Mouse (Mus musculus) fat pad, adult 2 months (tissue): ENCODE data around the gene Trp73.

Source experiments
- DNase-seq: peaks from one replicate; pipeline ENCODE4 v3.0.0-alpha.2; 2011; ENCODE audit warnings: low read depth, low spot score; ENCODE audit errors: extremely low read depth

Gene Trp73

DNA sequence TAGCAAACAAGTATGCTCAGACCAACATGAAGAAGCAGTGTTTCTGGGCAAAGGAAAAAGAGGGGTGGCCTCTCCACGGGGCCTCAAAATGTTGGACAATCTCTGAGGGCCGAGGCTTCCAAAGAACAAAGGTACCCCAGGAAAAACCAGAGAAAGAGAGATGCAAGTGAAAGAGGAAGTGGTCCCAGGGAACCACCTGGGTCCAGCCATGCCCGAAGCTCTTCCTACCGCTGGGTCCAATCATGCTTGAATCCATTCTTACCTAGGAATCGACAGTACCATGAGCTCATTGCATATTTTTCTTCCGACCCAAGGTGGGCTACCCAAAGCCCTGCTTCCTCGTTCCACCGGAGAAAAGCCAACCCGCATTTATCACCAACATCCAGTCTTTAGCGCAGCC, 36.1 kb downstream of the Trp73 start:
- no peak for DNase-seq

DNA sequence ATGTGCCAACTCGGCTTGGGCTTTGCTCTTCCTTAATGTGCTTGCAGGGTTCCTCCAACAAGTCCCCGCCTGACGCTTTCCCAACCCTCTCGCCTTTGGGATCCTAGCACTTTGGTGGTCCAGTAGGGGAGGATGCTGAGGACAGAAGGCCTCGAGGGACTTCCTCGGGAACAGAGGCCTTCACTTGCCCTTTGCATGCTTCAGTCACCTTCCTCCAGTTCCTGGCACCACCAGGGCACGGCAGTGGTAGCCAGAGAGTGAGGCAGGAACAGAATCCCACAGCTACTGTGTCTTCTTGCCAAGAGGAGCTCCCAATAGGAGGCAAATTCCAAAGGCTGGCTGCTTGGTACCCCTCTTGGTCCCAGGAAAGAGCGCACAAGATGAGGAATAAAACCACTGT, 36.6 kb downstream of the Trp73 start:
- no peak for DNase-seq

DNA sequence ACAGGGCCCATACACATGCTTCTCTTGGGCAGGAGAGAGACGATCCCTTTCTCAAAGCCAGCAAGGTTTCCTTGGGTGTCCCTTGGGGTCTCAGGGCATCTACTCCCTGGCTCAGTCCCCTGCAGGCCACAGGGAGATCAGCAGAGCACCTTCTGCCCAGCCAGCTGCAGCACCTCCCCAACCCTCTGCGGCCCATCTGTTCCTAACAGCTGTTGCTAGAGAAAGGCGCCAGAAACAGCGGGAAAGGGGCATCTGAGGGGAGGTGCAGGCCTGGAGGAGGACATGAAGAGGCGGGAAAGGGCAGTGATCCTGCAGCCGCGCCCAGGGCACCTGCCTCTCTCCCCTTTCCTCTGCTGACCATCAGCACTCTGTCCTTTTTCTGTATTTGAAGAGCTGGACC, 40.6 kb downstream of the Trp73 start:
- DNase-seq, result no peak

DNA sequence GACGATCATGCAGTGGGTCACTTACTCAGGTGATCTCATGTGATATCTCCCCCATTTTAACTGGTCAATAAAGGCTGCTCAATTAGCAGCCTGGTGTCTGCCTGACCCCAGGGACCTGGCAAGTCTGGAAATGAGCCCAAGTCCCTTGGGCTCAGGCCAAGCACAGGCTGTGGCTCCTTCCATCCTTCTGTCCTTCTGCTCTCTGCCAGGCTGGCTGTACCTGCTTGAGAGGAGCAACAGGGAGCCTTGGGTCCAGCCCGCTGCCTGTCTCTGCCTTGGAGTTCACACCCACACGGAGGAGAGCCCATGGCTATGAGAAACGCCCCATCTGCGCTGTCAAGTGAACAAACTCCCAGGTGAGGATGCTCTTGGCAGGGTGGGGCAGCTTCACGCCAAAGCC, 43.9 kb downstream of the Trp73 start:
- DNase-seq, result no peak

DNA sequence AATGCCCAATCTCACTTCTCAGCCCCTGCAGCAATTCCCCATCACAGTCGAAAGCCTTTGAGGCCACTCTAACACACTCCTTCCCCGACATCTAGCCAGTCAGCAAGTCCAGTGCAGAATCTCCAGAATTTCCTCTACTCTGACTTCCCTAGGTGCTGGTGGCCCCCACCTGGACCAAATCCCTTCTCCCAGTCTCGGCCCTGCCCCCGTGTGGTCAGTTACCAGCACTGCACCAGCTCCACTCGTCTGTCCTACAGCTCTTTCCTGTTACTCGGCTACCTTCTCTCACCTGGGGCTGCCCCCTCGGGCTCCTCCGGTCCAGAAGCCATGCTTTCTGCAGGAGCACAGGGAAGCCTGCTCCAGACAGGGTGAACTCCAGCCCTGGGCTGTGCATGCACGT, 46.8 kb downstream of the Trp73 start:
- DNase-seq, result no peak

DNA sequence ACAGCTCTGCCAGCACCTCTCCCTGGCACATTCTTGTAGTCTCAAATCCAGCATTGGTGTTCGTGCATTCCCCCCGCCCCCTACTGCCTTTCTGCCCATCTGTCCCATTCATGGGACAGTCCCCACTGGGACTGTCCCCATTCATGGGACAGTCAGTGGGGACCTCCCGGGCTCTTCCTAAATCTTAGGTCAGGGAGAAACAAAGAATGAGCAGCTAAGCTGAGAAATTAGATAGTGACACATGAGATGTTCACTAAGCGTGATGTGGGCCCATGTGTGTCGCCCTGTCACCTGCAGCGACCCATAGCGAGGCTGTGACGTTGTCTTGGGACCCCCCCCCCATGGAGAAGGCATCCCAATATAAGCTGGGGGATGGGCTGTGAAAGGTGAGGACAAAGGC, 48.7 kb downstream of the Trp73 start:
- no peak for DNase-seq

DNA sequence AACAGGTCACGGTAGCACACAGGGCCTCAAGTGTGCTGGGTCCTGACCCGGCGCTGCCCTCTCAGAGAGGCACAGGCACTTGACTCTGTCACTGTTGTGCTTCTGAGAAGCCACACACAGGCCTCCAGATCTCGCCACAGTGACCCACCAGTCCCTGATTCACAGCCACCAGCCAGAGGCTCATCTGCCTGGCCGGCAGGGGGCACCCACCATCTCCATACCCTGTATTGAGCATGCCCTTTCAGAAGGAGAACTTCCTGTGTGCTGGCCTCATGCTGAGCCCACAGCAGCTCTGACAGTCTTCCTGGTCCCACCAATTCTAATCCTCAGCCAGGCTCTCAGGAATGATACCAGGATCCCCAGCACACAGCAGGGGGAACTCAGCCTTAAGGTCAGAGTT, 50.8 kb downstream of the Trp73 start:
- DNase-seq, result no peak

DNA sequence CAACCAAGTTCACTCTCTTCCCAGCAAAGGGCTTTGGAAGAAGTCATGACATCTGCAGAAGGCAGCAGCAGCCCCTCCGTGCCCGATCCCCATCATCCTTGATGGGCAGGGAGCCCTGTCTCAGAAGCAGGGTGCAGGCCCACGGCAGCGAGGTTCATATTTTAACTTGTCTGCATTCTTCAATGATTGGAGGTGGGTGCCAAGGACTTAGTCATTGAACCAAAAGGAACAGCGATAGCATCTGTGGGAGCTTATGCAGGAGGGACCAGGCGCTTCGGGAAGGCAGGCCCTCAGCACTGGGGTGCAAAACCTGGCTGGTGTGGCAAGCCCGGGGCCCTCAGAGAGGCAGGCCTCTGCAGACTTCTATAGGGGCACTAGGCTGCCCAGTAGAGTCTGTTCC, 53.6 kb downstream of the Trp73 start:
- no peak for DNase-seq

DNA sequence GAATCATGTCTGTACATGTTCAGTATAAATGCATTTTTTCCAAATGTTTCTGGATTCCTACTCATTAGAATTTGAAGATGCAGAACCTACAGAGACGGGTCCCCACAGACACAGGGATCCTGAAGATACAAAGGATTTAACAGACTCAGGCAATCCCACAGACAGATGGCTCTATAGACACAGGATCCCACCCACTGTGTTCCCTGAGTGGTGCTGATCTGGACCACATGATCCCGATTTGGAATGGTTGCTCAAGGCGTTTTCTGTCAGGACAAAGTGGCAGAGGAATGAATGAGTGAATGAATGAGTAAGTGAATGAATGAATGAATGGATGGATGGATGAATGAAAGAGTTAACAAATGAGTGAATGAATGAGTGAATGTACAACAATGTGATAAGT, 54.2 kb downstream of the Trp73 start:
- no peak for DNase-seq

DNA sequence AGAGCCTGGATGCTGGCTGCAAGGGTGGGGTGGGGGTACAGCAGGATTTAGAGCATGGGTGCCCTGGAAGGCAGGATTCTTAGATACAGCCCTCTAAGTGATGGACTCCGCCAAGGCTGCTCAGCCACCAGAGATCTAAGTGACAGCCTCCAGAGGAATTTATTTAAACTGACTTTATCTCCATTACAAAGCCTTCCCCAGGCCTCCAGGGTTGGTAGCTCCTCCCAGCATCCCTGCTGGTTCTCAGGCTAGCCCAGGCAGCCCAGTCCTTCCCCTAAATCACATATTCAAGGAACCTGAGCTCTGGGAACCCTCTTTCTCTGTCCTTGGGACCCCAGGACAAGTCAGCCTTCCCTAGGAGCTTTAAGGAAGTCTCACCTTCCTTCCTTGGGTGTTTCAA, 58.0 kb downstream of the Trp73 start:
- DNase-seq, result no peak

DNA sequence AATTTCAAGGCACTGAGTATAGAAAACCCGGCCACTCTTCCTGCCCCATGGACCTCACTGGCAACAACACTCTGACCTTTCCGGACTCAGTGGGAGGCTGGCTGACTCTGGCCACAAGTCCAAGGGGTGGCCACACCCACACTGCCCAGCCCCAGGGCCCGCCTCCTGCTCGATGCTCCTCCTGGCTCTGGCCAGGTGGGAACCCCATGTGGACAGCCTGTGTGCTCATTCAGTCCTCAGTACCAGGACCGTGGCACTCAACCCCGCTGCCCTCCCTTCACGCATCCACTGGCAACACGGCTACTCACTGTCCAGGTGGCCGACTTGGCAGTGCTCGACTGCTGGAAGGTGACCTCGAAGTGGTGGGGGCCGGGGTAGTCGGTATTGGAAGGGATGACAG, 59.0 kb downstream of the Trp73 start:
- no peak for DNase-seq

DNA sequence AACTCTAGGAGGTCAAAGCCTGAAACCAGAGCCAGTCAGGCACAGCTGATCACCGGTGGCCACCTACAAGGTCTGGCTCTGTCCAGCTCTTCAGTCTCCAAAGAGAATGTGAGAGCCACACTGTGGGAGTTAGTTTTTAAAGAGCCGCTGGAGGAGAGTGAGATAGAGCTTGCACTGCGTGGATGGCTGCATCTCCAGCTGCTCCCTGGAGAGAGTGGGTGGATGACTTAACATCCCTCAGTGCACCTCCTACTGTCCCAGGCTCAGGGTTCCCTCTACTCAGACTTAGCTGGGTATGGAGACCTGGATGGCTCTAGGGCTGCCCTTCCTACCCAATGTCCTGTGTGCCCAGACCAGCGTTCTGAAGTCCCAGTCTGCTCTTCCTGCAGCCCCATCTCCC, 59.8 kb downstream of the Trp73 start:
- DNase-seq, result no peak

DNA sequence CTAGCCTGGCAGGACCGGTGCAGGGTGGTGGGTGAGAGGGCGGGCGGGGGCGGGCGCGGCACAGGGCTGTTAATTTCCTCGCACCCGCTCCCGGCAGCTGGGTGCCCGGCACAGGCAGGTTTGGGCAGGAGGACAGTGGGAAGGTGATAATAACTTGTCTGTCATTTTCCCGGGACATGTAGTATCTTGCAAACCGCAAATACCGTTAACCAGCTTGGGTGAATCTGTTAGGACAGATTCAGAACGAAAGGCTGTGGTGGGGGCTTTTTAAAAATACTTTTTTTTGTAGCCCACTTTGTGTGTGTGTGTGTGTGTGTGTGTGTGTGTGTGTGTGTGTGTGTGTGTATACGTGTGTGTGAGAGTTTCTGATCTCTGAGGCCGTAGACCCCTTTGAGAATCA, 68.1 kb downstream of the Trp73 start:
- no peak for DNase-seq

DNA sequence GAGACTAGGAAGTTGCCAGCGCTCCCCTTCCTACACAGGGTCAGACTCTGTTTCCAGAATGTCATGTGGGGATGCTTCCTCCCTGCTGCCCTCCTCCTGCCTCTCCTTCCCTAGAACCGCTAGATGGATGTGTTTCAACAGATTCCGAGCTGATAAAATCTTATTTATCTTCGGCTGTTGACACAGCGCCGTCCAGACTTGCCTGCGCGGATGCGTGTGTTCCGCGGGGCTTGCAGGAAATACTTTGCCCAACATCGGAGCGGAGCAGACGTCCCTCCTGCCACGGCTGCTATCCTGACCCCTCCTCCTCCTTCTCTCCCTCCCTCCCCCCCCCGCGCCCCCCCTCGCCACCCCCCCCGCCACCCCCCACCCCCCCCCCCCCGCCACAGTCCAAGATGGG, 68.5 kb downstream of the Trp73 start:
- DNase-seq, result no peak

DNA sequence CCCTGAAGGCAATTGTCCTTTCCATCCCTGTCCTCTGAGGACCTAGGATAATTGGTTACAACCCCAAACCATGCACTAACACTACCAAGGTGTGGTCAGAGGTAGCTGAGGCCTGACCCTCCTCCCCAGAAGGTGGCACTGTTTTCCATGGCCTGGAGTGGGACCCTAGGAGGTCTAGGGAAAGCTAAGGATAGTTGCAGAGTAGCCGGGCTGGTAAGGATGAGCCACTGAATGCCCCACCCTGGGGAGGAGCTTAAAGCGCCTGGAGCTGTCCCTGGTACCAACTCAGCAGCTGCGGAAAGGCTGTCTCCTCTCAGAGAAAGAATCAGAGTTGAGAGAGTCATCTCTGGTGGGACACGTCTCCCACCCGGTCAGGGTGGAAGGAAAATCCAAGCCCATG, 69.1 kb downstream of the Trp73 start:
- no peak for DNase-seq

DNA sequence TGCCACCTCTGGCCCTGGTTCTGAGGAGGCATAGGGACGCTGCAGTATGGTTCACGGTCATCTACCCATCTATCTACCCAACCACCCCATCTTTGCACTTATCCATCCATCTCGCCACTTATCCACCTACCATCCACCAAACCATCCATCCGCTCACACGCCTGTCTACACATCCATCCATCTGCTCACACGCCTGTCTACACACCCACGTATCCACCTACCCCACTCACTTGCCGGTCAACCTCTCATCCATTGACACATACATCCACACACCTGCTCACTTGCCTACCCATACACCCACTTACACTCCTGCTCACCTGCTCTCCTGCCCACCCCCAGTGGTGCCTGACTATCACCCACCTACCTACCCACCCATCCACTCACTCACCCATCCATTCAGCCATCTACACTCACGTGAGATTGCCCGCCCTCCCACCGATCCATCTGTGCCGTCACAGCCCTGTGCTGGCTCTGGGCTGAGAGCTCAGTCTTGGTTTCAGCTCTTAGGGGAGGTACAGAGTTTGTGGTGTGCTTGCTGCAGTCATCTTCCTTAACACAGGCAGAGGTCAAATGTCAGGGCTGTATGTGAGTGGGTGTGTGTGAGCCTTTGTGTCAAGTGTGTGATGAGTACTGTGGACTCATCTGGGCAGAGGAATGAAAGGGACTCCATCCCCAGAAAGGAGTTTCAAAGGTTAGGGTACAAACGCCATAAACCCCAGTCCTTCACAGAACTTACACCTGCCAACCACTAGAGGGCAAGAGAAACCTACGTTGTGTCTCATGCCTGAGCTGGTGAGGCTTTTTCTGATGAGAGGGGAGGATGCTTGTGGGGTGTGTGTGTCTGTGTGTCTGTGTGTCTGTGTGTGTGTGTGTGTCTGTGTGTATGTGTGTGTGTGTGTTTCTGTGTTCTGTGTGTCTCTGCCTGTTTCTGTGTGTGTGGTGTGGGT, 74.9 kb downstream of the Trp73 start:
- no peak for DNase-seq

DNA sequence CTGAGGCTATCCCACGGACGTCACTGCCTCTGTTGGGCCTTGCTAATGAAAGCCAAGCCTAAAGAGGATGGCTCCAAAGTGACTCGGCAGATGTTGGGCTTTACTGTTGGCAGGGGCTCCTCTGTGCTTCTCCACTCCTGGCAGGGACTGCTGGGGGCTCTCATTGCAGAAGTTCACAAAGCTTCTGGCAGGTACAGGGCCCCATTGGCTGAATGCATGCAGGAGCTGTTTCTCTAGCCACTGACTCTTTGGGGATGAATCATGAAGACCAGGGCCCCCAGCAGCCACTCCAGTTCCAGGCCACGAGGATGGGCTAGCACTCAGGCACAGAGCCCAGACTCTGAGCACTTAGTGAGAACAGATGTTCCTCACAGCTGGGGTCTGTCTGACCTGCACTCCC, 82.3 kb downstream of the Trp73 start:
- no peak for DNase-seq

DNA sequence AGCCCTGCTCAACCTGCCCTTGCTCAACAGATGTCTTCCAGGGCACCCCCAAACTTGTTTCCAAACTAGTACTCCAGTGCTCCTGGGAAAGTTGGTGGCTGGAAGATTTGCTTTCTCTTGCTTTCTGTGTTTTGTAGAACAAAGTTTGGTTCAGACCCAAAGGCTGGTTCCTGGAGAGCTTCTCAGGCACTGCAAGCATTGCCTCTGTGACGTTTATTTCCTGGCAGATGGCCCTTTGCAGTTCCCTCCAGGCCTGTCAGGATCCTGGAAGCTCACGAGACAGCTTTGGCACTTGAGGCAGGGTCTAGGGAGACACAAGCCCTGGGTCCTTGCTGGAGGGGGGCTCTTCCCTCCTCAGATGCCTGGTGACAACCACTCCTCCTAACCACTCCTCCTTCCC, 83.3 kb downstream of the Trp73 start:
- DNase-seq, result no peak

DNA sequence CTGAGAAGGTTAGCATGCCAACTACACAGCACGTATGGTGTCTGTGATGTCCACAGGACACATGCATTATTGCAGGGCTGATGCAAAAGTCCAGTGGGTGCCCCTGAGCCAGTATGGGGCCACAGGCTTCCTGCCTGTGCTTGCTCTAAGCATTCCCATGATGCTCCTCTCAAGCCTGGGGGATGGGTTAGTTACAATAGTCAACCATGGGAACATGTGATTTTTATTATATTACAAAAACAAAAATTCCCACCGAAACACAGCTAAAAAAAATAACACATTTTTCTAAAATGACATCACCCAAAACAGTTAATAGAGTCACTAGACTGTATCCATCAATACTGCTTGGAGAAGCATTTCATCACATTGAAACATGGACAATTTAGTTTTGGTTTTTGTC, 84.0 kb downstream of the Trp73 start:
- DNase-seq, result no peak

DNA sequence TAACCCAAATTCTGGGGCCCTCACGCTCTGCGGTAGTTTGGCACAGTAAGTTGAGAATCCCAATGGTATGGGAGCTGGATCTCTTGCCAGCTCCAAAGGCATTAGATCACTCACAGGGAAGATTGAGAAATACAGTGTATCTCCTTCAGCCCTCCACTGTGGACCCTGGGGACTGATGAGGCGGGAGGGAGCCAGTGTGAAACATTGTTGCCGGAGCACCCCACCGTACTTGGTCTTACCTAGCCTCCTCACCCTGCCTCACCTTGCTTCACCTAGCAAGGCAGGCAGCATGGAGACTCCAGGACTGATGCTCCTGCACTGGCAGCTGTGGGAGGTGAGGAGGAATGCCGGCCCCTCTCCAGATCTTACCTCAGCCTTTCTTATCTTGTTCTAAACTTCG, 84.5 kb downstream of the Trp73 start:
- no peak for DNase-seq

DNA sequence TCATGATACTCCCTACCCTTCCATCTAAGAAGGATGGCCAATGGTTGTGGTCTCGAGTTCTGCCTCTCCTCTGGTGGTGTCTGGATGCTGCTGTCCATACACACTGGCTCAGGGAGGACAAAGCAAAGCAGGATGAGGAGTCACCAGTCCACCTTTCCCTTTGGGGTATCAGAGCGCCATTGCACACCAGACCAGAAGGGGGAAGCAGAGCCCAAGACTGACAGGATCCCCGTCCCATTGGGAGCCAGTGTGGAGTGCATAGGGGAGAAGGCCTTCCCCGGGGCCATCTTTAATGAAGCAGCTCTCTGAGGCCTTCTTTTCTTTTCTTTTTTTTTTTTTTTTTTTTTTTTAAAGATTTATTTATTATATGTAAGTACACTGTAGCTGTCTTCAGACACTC, 86.9 kb downstream of the Trp73 start:
- no peak for DNase-seq

DNA sequence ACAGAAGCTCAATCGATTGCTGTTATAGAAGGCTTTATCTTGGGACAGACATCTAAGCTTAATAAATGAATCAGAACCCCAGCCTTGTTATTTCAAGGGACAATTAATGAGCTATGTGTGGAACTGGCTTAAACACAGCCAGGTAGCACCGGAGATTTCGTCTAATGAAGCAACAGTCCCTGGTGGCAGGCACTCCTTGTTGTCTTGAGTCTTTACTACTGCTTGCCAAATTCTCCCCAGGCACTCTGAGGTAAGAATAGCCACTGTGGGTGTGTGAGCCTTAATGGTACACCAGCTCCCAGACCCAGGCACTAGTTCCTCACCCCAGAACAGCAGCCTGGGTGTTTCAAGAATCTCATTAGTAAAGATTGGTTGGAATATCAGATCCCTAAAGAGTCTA, 88.6 kb downstream of the Trp73 start:
- DNase-seq, result peak; percentile 99

DNA sequence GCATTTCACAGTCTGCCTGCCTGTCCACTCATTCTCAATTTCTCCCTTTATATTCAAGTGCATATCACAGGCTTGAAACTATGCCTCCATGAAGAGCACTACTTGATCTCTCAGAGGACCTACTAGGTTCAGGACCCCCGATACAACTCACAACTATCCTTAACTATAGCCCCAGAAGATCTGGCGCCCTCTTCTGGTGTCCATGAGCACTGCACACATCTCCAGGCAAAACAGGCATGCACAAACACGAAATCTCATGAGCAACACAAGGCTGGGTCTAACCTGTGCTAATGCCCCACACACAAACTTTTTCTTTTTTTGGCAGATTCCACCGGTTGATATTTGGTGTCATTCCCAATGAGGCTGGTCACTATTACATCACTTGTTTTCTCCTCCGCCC, 94.2 kb downstream of the Trp73 start:
- no peak for DNase-seq
